ENCODE assay signal across 23 mouse cellular contexts in genomic region chr14:34573348-34573913, GRCm38 (mm10). TPM values are rescaled to one million over a fixed set of nuclear protein-coding genes. Genes with fewer than 3 reads are reported as not detected.
DNase-seq lines count a peak whose midpoint lies in the region; ATAC-seq lines count a peak whose summit lies in the region.
"Had no signal": no experiment of that assay in that cellular context is flagged by ENCODE, and none has a peak within 500 bp of the region (broad histone marks: within the 10 kb centered on the region; RNA-seq: fewer than 3 reads in every experiment).

No protein-coding gene starts in this region.

- peak; percentile 8 for ATAC-seq in heart, embryonic 16.5 days (replicated peaks; ENCODE audit: extremely low read depth, insufficient read depth, low FRiP score)
- peak; percentile 19; the same call in 1 of the 2 replicates for ATAC-seq in stomach, embryonic 15.5 days (ENCODE audit: insufficient read depth, low FRiP score, low read depth)
- no peak for ATAC-seq in monocyte, adult 5-6 weeks (replicated peaks; ENCODE audit: insufficient number of reproducible peaks, low FRiP score, low TSS enrichment, poor library complexity, severe bottlenecking)
- no peak for ATAC-seq in CD4-positive, CD25-positive, alpha-beta regulatory T cell, adult 4 months
- ATAC-seq: lung, postnatal 0 days had no signal

- WGBS in heart, embryonic 10.5 days = 45% methylated on average over 9 of the region's 9 CpGs
- WGBS in heart, embryonic 16.5 days = 41% methylated on average over 9 of the region's 9 CpGs
- 69% methylated on average over 9 of the region's 9 CpGs for WGBS in stomach, embryonic 15.5 days

- peaks cover 39% of the 10 kb centered on the region for H3K36me3 ChIP-seq in heart, embryonic 10.5 days
- H3K36me3 ChIP-seq in heart, embryonic 16.5 days (ENCODE audit: control insufficient read depth, insufficient read depth) = peaks cover 33% of the 10 kb centered on the region
- H3K36me3 ChIP-seq in stomach, embryonic 15.5 days = no peaks in the 10 kb centered on the region
- H3K36me3 ChIP-seq: embryonic facial prominence, embryonic 13.5 days; hindbrain, embryonic 15.5 days; limb, embryonic 12.5 days; neural tube, embryonic 13.5 days had no signal

- no peaks in the 10 kb centered on the region for H3K9me3 ChIP-seq in heart, embryonic 10.5 days
- H3K9me3 ChIP-seq in heart, embryonic 16.5 days (replicated peaks; ENCODE audit: control insufficient read depth, low read length) = no peaks in the 10 kb centered on the region
- H3K9me3 ChIP-seq in stomach, embryonic 15.5 days = no peaks in the 10 kb centered on the region
- H3K9me3 ChIP-seq: embryonic facial prominence, embryonic 13.5 days; hindbrain, embryonic 15.5 days; limb, embryonic 12.5 days; neural tube, embryonic 13.5 days had no signal

- peaks cover 71% of the 10 kb centered on the region for H3K4me1 ChIP-seq in heart, embryonic 10.5 days
- H3K4me1 ChIP-seq in heart, embryonic 16.5 days (ENCODE audit: control insufficient read depth, insufficient read depth, low read length) = peaks cover 63% of the 10 kb centered on the region
- H3K4me1 ChIP-seq in stomach, embryonic 15.5 days = no peaks in the 10 kb centered on the region
- H3K4me1 ChIP-seq: hindbrain, embryonic 15.5 days had no signal

- H3K4me3 ChIP-seq in heart, embryonic 10.5 days = no peak overlapping the region
- H3K4me3 ChIP-seq in heart, embryonic 16.5 days (ENCODE audit: low read length) = no peak overlapping the region
- H3K4me3 ChIP-seq in stomach, embryonic 15.5 days (replicated peaks) = no peak overlapping the region
- H3K4me3 ChIP-seq: embryonic facial prominence, embryonic 13.5 days; hindbrain, embryonic 15.5 days; limb, embryonic 12.5 days; neural tube, embryonic 13.5 days had no signal

- peak overlapping the region; percentile 88 for H3K27ac ChIP-seq in heart, embryonic 10.5 days
- H3K27ac ChIP-seq in heart, embryonic 16.5 days (ENCODE audit: low read length) = peak overlapping the region; percentile 81
- no peak overlapping the region for H3K27ac ChIP-seq in stomach, embryonic 15.5 days
- H3K27ac ChIP-seq: embryonic facial prominence, embryonic 13.5 days; hindbrain, embryonic 15.5 days; limb, embryonic 12.5 days; liver, embryonic 14.5 days; neural tube, embryonic 13.5 days had no signal

- H3K4me2 ChIP-seq in heart, embryonic 16.5 days (ENCODE audit: low read depth, low read length) = no peak overlapping the region; the same call in 1 of the 2 replicates
- no peak overlapping the region for H3K4me2 ChIP-seq in stomach, embryonic 15.5 days
- H3K4me2 ChIP-seq: embryonic facial prominence, embryonic 13.5 days; hindbrain, embryonic 15.5 days; limb, embryonic 12.5 days; neural tube, embryonic 13.5 days had no signal

- intact Hi-C loops in heart, postnatal 14 days (cut with DNase I) = no loop called here

- H3K27me3 ChIP-seq in heart, embryonic 10.5 days (ENCODE audit: insufficient read depth, poor library complexity, severe bottlenecking) = no peaks in the 10 kb centered on the region
- no peaks in the 10 kb centered on the region for H3K27me3 ChIP-seq in heart, embryonic 16.5 days (ENCODE audit: control insufficient read depth, insufficient read depth, low read length)
- no peaks in the 10 kb centered on the region for H3K27me3 ChIP-seq in stomach, embryonic 15.5 days (replicated peaks)
- H3K27me3 ChIP-seq: hindbrain, embryonic 15.5 days; neural tube, embryonic 13.5 days had no signal

- H3K9ac ChIP-seq in heart, embryonic 16.5 days (ENCODE audit: low read length) = peak overlapping the region; percentile 69
- H3K9ac ChIP-seq in stomach, embryonic 15.5 days = no peak overlapping the region
- H3K9ac ChIP-seq: embryonic facial prominence, embryonic 13.5 days; hindbrain, embryonic 15.5 days; limb, embryonic 12.5 days; liver, embryonic 14.5 days; neural tube, embryonic 13.5 days had no signal

- no peak for DNase-seq in heart, embryonic 10.5 days (ENCODE audit: low spot score)
- DNase-seq in heart, postnatal 14 days = no peak
- DNase-seq in ZHBTc4 (ENCODE audit: low read depth, low spot score) = peak; percentile 30
- DNase-seq: cerebellum, adult 8-10 months; right cerebral cortex, postnatal 25 days had no signal

RNA-seq across cellular contexts. Expression of gene Ldb3, which starts 15.1 kb away (rescaled TPM):
- polyA plus RNA-seq in heart, embryonic 10.5 days (2016; fragmentation: Nextera tagmentation; extraction: Ambion mirVana) = 136 and 219 TPM in 2 replicates
- 100 to 1,000 TPM; 877 to 926 TPM for total RNA-seq in heart, postnatal 14 days (2021)
- 356 and 369 TPM in 2 replicates for polyA plus RNA-seq in heart, embryonic 16.5 days (2015; fragmentation: Nextera tagmentation; extraction: Ambion mirVana)
- polyA plus RNA-seq in stomach, embryonic 15.5 days (2015; fragmentation: Nextera tagmentation; extraction: Ambion mirVana) = 2.5 and 4.1 TPM in 2 replicates
- not detected in 3 replicates for total RNA-seq in monocyte, adult 5-6 weeks (2017)
- polyA plus RNA-seq in CD4-positive, CD25-positive, alpha-beta regulatory T cell, adult 4 months (2017; shearing (Covaris generic)) = not detected
- total RNA-seq: megakaryocyte-erythroid progenitor cell, adult 5-6 weeks had no signal

RNA-seq across cellular contexts. Expression of gene Opn4, which starts 26.5 kb away (rescaled TPM):
- 4.1 and 5.9 TPM in 2 replicates for polyA plus RNA-seq in heart, embryonic 10.5 days (2016; fragmentation: Nextera tagmentation; extraction: Ambion mirVana)
- 1 to 10 TPM; 2.2 to 2.3 TPM for total RNA-seq in heart, postnatal 14 days (2021)
- 6.8 and 8.5 TPM in 2 replicates for polyA plus RNA-seq in heart, embryonic 16.5 days (2015; fragmentation: Nextera tagmentation; extraction: Ambion mirVana)
- not detected in 2 replicates for polyA plus RNA-seq in stomach, embryonic 15.5 days (2015; fragmentation: Nextera tagmentation; extraction: Ambion mirVana)
- not detected in 3 replicates for total RNA-seq in monocyte, adult 5-6 weeks (2017)
- polyA plus RNA-seq in CD4-positive, CD25-positive, alpha-beta regulatory T cell, adult 4 months (2017; shearing (Covaris generic)) = not detected
- total RNA-seq: adrenal gland, postnatal 4 days; gastrocnemius, postnatal 25 days; left cerebral cortex, adult 8-10 months; megakaryocyte-erythroid progenitor cell, adult 5-6 weeks had no signal
- polyA plus RNA-seq: C2C12; cortical plate, adult 2 months; embryonic facial prominence, embryonic 13.5 days; hindbrain, embryonic 15.5 days; kidney, adult 2 months; liver, embryonic 14.5 days; neural tube, embryonic 13.5 days had no signal

RNA-seq across cellular contexts. Expression of gene 9230112D13Rik, which starts 50.8 kb away (rescaled TPM):
- polyA plus RNA-seq in heart, embryonic 10.5 days (2016; fragmentation: Nextera tagmentation; extraction: Ambion mirVana) = not detected in 2 replicates
- total RNA-seq in heart, postnatal 14 days (2021) = not detected
- not detected in 2 replicates for polyA plus RNA-seq in heart, embryonic 16.5 days (2015; fragmentation: Nextera tagmentation; extraction: Ambion mirVana)
- polyA plus RNA-seq in stomach, embryonic 15.5 days (2015; fragmentation: Nextera tagmentation; extraction: Ambion mirVana) = not detected in 2 replicates
- not detected in 3 replicates for total RNA-seq in monocyte, adult 5-6 weeks (2017)
- polyA plus RNA-seq in CD4-positive, CD25-positive, alpha-beta regulatory T cell, adult 4 months (2017; shearing (Covaris generic)) = not detected
- total RNA-seq: adrenal gland, postnatal 4 days; ES-E14; gastrocnemius, postnatal 25 days; left cerebral cortex, adult 8-10 months; megakaryocyte-erythroid progenitor cell, adult 5-6 weeks had no signal
- polyA plus RNA-seq: C2C12; cortical plate, adult 2 months; embryonic facial prominence, embryonic 13.5 days; hindbrain, embryonic 15.5 days; kidney, adult 2 months; limb, embryonic 12.5 days; liver, embryonic 14.5 days; lung, postnatal 0 days; neural tube, embryonic 13.5 days had no signal

Comparison
In these comparisons a context has a peak if more than half of its experiments do, and no peak if none do; other contexts are left out.
1. ATAC-seq: peak in heart, embryonic 16.5 days (single experiment) and stomach, embryonic 15.5 days (single experiment); none in monocyte, adult 5-6 weeks (single experiment) and CD4-positive, CD25-positive, alpha-beta regulatory T cell, adult 4 months (single experiment).
2. RNA of gene Ldb3, which starts 15.1 kb away (polyA plus RNA-seq): 356 to 369 TPM in heart, embryonic 16.5 days and 136 to 219 TPM in heart, embryonic 10.5 days; 2.5 to 4.1 TPM in stomach, embryonic 15.5 days and not detected in CD4-positive, CD25-positive, alpha-beta regulatory T cell, adult 4 months; every median in the first group is over 10 times any median in the second.